Mouse (Mus musculus) hindbrain, embryonic 11.5 days (tissue): ENCODE data around the gene Podxl2. TPM values are rescaled to one million over a fixed set of nuclear protein-coding genes. Genes with fewer than 3 reads are reported as not detected.

Experiments
- ATAC-seq: fragments of 200-750 bp; cut with Nextera tagmentation; 2 replicates; pipeline ENCODE4 v1.8.0; 2017; ENCODE audit warnings: mild to moderate bottlenecking, moderate TSS enrichment, moderate library complexity; ENCODE audit not compliant: low FRiP score
- DNase-seq: peaks from one replicate; pipeline ENCODE4 v3.0.0-alpha.2; 2015; ENCODE audit warnings: low spot score
- H3K27ac ChIP-seq: fragments of 300-500 bp; sonication (generic); 2 replicates; pipeline ENCODE4 v1.5.1; 2014; ENCODE audit warnings: mild to moderate bottlenecking, low read depth, low read length
- H3K27me3 ChIP-seq: fragments of 300-500 bp; sonication (generic); 2 replicates; pipeline ENCODE4 v1.6.1; 2014; ENCODE audit warnings: mild to moderate bottlenecking, low read length, moderate library complexity, mixed read lengths; ENCODE audit not compliant: control insufficient read depth, insufficient read depth
- H3K36me3 ChIP-seq: fragments of 300-500 bp; sonication (generic); 2 replicates; pipeline ENCODE4 v1.6.1; 2014; ENCODE audit warnings: mild to moderate bottlenecking, low read length, moderate library complexity, mixed read lengths; ENCODE audit not compliant: control insufficient read depth, insufficient read depth
- H3K4me1 ChIP-seq: fragments of 300-500 bp; sonication (generic); replicated peaks from 2 replicates; pipeline ENCODE4 v1.6.1; 2014; ENCODE audit warnings: low read length, mixed read lengths; ENCODE audit not compliant: control insufficient read depth, insufficient read depth
- H3K4me2 ChIP-seq: fragments of 300-500 bp; sonication (generic); replicated peaks from 2 replicates; pipeline ENCODE4 v1.6.1; 2014; ENCODE audit warnings: mild to moderate bottlenecking, low read depth, low read length
- H3K4me3 ChIP-seq: fragments of 300-500 bp; sonication (generic); 2 replicates; pipeline ENCODE4 v1.5.1; 2014; ENCODE audit warnings: low read depth, low read length
- H3K9ac ChIP-seq: fragments of 300-500 bp; sonication (generic); 2 replicates; pipeline ENCODE4 v1.6.1; 2014; ENCODE audit warnings: low read depth, low read length
- H3K9me3 ChIP-seq: fragments of 300-500 bp; sonication (generic); 2 replicates; pipeline ENCODE4 v1.6.1; 2016; ENCODE audit warnings: low read length; ENCODE audit not compliant: control insufficient read depth
- WGBS: fragments of 180-500 bp; shearing (Covaris S2); extraction: QIAGEN DNeasy Blood & Tissue Kit; methylation state at CpG from one replicate; pipeline ENCODE4 v1.1.7; 2014; 5-methylcytosine and 5-hydroxymethylcytosine counted together
- polyA plus RNA-seq: library from polyadenylated mRNA; unstranded; fragments of >200 nt; fragmentation: Nextera tagmentation; extraction: Ambion mirVana; gene quantifications from 2 replicates; pipeline ENCODE4 v1.2.1, GENCODE M21; 2014

Podxl2 gene
- polyA plus RNA-seq, 1 experiment from 2014 or later, result 156 TPM

- WGBS, result 57% methylated on average over 9 of the region's 9 CpGs
- Histone ChIP-seq H3K36me3 (no peaks in the 10 kb centered on the region), H3K4me2 (peak overlapping the region; percentile 81)
These were observed 33.9 kb downstream of the Podxl2 start for GRCm38 (mm10) chr6:88840791-88841513.

GRCm38 (mm10) chr6:88840211-88840610 lies 34.6 kb downstream of the Podxl2 start:
- no peak overlapping the region for H3K4me2 ChIP-seq
- ATAC-seq, result no peak
- no peaks in the 10 kb centered on the region for H3K36me3 ChIP-seq

More at GRCm38 (mm10) chr6:88840791-88841513, 33.9 kb downstream of the Podxl2 start:
- H3K9me3 ChIP-seq, result no peaks in the 10 kb centered on the region
- H3K27me3 ChIP-seq, result no peaks in the 10 kb centered on the region
- peak overlapping the region; percentile 81 for H3K4me3 ChIP-seq
- DNase-seq, result no peak
- H3K9ac ChIP-seq, result peak overlapping the region; percentile 79
- peaks cover 9% of the 10 kb centered on the region for H3K4me1 ChIP-seq
- ATAC-seq, result no peak
- peak overlapping the region; percentile 87 for H3K27ac ChIP-seq

GRCm38 (mm10) chr6:88839135-88839970 lies 35.5 kb downstream of the Podxl2 start:
- H3K4me3 ChIP-seq, result no peak overlapping the region
- 85% methylated on average over 26 of the region's 26 CpGs for WGBS
- H3K9me3 ChIP-seq, result no peaks in the 10 kb centered on the region
- no peak overlapping the region for H3K27ac ChIP-seq
- no peaks in the 10 kb centered on the region for H3K36me3 ChIP-seq
- DNase-seq, result no peak
- no peaks in the 10 kb centered on the region for H3K27me3 ChIP-seq
- no peak overlapping the region for H3K4me2 ChIP-seq
- peaks cover 9% of the 10 kb centered on the region for H3K4me1 ChIP-seq
- H3K9ac ChIP-seq, result no peak overlapping the region
- ATAC-seq, result no peak

More at GRCm38 (mm10) chr6:88840211-88840610, 34.6 kb downstream of the Podxl2 start:
- DNase-seq, result no peak
- WGBS, result 78% methylated on average over 3 of the region's 3 CpGs
- no peak overlapping the region for H3K27ac ChIP-seq
- H3K4me3 ChIP-seq, result no peak overlapping the region
- H3K9me3 ChIP-seq, result no peaks in the 10 kb centered on the region
- peaks cover 9% of the 10 kb centered on the region for H3K4me1 ChIP-seq
- no peaks in the 10 kb centered on the region for H3K27me3 ChIP-seq
- no peak overlapping the region for H3K9ac ChIP-seq

- Histone ChIP-seq H3K9ac (no peak overlapping the region), H3K4me1 (peaks cover 9% of the 10 kb centered on the region), H3K27ac (no peak overlapping the region), H3K36me3 (no peaks in the 10 kb centered on the region), H3K9me3 (no peaks in the 10 kb centered on the region), H3K4me2 (no peak overlapping the region), H3K4me3 (no peak overlapping the region), H3K27me3 (no peaks in the 10 kb centered on the region)
- ATAC-seq (no peak), DNase-seq (no peak)
- WGBS, result 97% methylated on average over 10 of the region's 10 CpGs
These were observed 36.2 kb downstream of the Podxl2 start for GRCm38 (mm10) chr6:88838613-88839012.

- 93% methylated on average over 12 of the region's 12 CpGs for WGBS
- DNase-seq, result no peak
- no peak overlapping the region for H3K4me2 ChIP-seq
- H3K4me3 ChIP-seq, result no peak overlapping the region
- H3K27me3 ChIP-seq, result no peaks in the 10 kb centered on the region
- ATAC-seq, result no peak
- no peak overlapping the region for H3K27ac ChIP-seq
- no peak overlapping the region for H3K9ac ChIP-seq
- H3K36me3 ChIP-seq, result no peaks in the 10 kb centered on the region
- H3K4me1 ChIP-seq, result peaks cover 8% of the 10 kb centered on the region; the same call in 1 of the 2 replicates
- H3K9me3 ChIP-seq, result no peaks in the 10 kb centered on the region
These were observed 36.8 kb downstream of the Podxl2 start for GRCm38 (mm10) chr6:88837999-88838398.

- Histone ChIP-seq H3K9ac (no peak overlapping the region), H3K9me3 (no peaks in the 10 kb centered on the region), H3K4me3 (no peak overlapping the region), H3K4me1 (peaks cover 5% of the 10 kb centered on the region; the same call in 1 of the 2 replicates), H3K27me3 (no peaks in the 10 kb centered on the region), H3K27ac (no peak overlapping the region), H3K36me3 (no peaks in the 10 kb centered on the region), H3K4me2 (no peak overlapping the region)
- DNase-seq (no peak), ATAC-seq (no peak)
- 90% methylated on average over 28 of the region's 28 CpGs for WGBS
These were observed 38.5 kb downstream of the Podxl2 start for GRCm38 (mm10) chr6:88836178-88836819.

- H3K27me3 ChIP-seq, result no peaks in the 10 kb centered on the region
- ATAC-seq (no peak), DNase-seq (no peak)
- H3K9ac ChIP-seq, result no peak overlapping the region
- no peaks in the 10 kb centered on the region for H3K36me3 ChIP-seq
- no peaks in the 10 kb centered on the region for H3K4me1 ChIP-seq
- H3K4me2 ChIP-seq, result no peak overlapping the region
- no peaks in the 10 kb centered on the region for H3K9me3 ChIP-seq
- no peak overlapping the region for H3K4me3 ChIP-seq
- H3K27ac ChIP-seq, result no peak overlapping the region
- 69% methylated on average over 5 of the region's 5 CpGs for WGBS
These were observed 39.8 kb downstream of the Podxl2 start for GRCm38 (mm10) chr6:88835047-88835446.

GRCm38 (mm10) chr6:88833340-88834140 lies 41.3 kb downstream of the Podxl2 start:
- no peaks in the 10 kb centered on the region for H3K4me1 ChIP-seq
- no peaks in the 10 kb centered on the region for H3K9me3 ChIP-seq
- DNase-seq (no peak), ATAC-seq (no peak)
- no peak overlapping the region for H3K9ac ChIP-seq
- no peak overlapping the region for H3K4me3 ChIP-seq
- 90% methylated on average over 5 of the region's 5 CpGs for WGBS
- H3K27me3 ChIP-seq, result no peaks in the 10 kb centered on the region
- H3K27ac ChIP-seq, result no peak overlapping the region
- H3K4me2 ChIP-seq, result no peak overlapping the region
- no peaks in the 10 kb centered on the region for H3K36me3 ChIP-seq
